Mouse (Mus musculus) intestine, embryonic 14.5 days (tissue): Measurements from ENCODE around the gene Spice1. TPM values are rescaled to one million over a fixed set of nuclear protein-coding genes. Genes with fewer than 3 reads are reported as not detected.
A peak's percentile ranks its signal among the peaks of the same experiment; 100 is the strongest.

ENCODE experiments used
- ATAC-seq: fragments of 200-750 bp; cut with Nextera tagmentation; replicated peaks from 2 replicates; pipeline ENCODE4 v1.8.0; 2017; ENCODE audit warnings: low read depth, moderate number of reproducible peaks, moderate TSS enrichment, moderate library complexity; ENCODE audit not compliant: low FRiP score, low TSS enrichment
- DNase-seq: peaks from one replicate; pipeline ENCODE4 v3.0.0-alpha.2; 2018; ENCODE audit warnings: low spot score
- H3K27ac ChIP-seq: fragments of 300-500 bp; sonication (generic); 2 replicates; pipeline ENCODE4 v1.5.1; 2014; ENCODE audit warnings: low read depth, mild to moderate bottlenecking, control low read depth
- H3K27me3 ChIP-seq: fragments of 300-500 bp; sonication (generic); replicated peaks from 2 replicates; pipeline ENCODE4 v1.6.1; 2014; ENCODE audit warnings: low read length, control low read depth; ENCODE audit not compliant: control insufficient read depth, insufficient read depth
- H3K36me3 ChIP-seq: fragments of 300-500 bp; sonication (generic); 2 replicates; pipeline ENCODE4 v1.6.1; 2014; ENCODE audit warnings: low read length, control low read depth; ENCODE audit not compliant: control insufficient read depth, insufficient read depth
- H3K4me1 ChIP-seq: fragments of 300-500 bp; sonication (generic); replicated peaks from 2 replicates; pipeline ENCODE4 v1.6.1; 2014; ENCODE audit warnings: low read length, control low read depth, mixed read lengths; ENCODE audit not compliant: control insufficient read depth, insufficient read depth
- H3K4me2 ChIP-seq: fragments of 300-500 bp; sonication (generic); 2 replicates; pipeline ENCODE4 v1.6.1; 2014; ENCODE audit warnings: low read length
- H3K4me3 ChIP-seq: fragments of 300-500 bp; sonication (generic); 2 replicates; pipeline ENCODE4 v1.5.1; 2014; ENCODE audit warnings: low read depth, low read length, control low read depth, mixed read lengths
- H3K9ac ChIP-seq: fragments of 300-500 bp; sonication (generic); 2 replicates; pipeline ENCODE4 v1.6.1; 2014; ENCODE audit warnings: mild to moderate bottlenecking, low read length
- H3K9me3 ChIP-seq: fragments of 300-500 bp; sonication (generic); 2 replicates; pipeline ENCODE4 v1.6.1; 2016; ENCODE audit warnings: low read length, control low read depth; ENCODE audit not compliant: control insufficient read depth
- WGBS: fragments of 180-500 bp; shearing (Covaris S2); extraction: QIAGEN DNeasy Blood & Tissue Kit; methylation state at CpG from one replicate; pipeline ENCODE4 v1.1.7; 2014; 5-methylcytosine and 5-hydroxymethylcytosine counted together
- polyA plus RNA-seq: library from polyadenylated mRNA; unstranded; fragments of >200 nt; fragmentation: Nextera tagmentation; extraction: Ambion mirVana; gene quantifications from 2 replicates; pipeline ENCODE4 v1.2.1, GENCODE M21; 2014

Spice1 gene
- polyA plus RNA-seq, 1 experiment from 2014 or later: 31.6 TPM

DNA sequence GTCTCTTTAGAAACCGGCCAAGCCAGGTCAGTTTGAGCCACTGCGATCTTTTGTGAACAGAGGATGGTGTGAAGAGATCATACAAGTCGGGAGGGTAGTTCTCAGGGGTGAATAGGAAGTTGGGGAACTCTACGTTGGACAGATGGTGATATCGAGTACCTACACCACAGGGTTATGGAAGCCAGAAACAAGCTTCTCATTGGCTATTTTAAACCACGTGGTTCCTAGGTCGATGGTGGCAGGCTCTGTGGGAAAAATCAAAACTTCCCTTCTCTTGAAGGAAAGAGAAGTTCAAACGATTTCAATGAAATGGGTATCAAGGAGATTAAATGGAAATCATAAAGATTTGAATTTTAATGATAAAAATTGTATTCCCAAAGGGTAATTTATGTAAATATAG, 74.8 kb downstream of the Spice1 start:
- Histone ChIP-seq H3K4me1 (no peaks in the 10 kb centered on the region), H3K27ac (no peak overlapping the region), H3K9ac (no peak overlapping the region), H3K27me3 (no peaks in the 10 kb centered on the region), H3K36me3 (no peaks in the 10 kb centered on the region), H3K4me3 (no peak overlapping the region), H3K9me3 (no peaks in the 10 kb centered on the region), H3K4me2 (no peak overlapping the region)
- 86% methylated on average over 8 of the region's 8 CpGs for whole genome bisulfite sequencing
- DNase-seq: no peak
- ATAC-seq: no peak

DNA sequence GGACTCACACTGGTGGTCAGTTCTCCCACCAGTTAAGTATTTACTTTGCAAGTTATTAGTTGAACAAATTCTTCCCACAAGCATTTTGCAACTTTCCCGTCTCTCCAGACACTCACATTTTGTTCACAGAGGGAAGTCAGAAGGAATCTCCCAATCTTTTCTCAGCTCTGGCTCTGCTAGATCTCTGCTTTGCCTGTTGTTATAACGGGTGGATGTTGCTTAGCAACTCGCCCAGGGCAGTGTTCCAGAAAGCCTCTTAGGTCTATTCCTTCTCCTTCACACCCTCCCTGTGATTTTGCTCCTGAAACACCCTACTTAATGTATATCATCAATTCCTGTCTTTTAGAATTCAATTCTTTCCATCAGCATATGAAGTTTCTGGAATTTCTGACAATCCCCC, 76.6 kb downstream of the Spice1 start:
- Histone ChIP-seq H3K9ac (no peak overlapping the region), H3K27me3 (no peaks in the 10 kb centered on the region), H3K4me2 (no peak overlapping the region), H3K36me3 (no peaks in the 10 kb centered on the region), H3K4me1 (no peaks in the 10 kb centered on the region), H3K27ac (no peak overlapping the region), H3K4me3 (no peak overlapping the region), H3K9me3 (no peaks in the 10 kb centered on the region)
- no peak for ATAC-seq
- 33% methylated on average over 3 of the region's 3 CpGs for WGBS
- peak; percentile 53 for DNase-seq

- Histone ChIP-seq H3K4me3 (no peak overlapping the region), H3K9ac (no peak overlapping the region), H3K9me3 (no peaks in the 10 kb centered on the region), H3K36me3 (no peaks in the 10 kb centered on the region), H3K4me1 (no peaks in the 10 kb centered on the region), H3K4me2 (no peak overlapping the region), H3K27ac (no peak overlapping the region), H3K27me3 (no peaks in the 10 kb centered on the region)
- no peak for DNase-seq
- WGBS: 72% methylated on average over 5 of the region's 5 CpGs
- ATAC-seq: no peak
These were observed 81.5 kb downstream of the Spice1 start for GRCm38 (mm10) chr16:44428456-44428855.

GRCm38 (mm10) chr16:44430021-44430420, 83.1 kb downstream of the Spice1 start:
- Histone ChIP-seq H3K4me1 (no peaks in the 10 kb centered on the region), H3K9ac (no peak overlapping the region), H3K4me2 (no peak overlapping the region), H3K9me3 (no peaks in the 10 kb centered on the region), H3K4me3 (no peak overlapping the region), H3K27me3 (no peaks in the 10 kb centered on the region), H3K27ac (no peak overlapping the region), H3K36me3 (no peaks in the 10 kb centered on the region)
- DNase-seq (no peak), ATAC-seq (no peak)
- WGBS: 59% methylated on average over 7 of the region's 7 CpGs

GRCm38 (mm10) chr16:44434931-44435330, 88.0 kb downstream of the Spice1 start:
- no peaks in the 10 kb centered on the region for H3K9me3 ChIP-seq
- H3K27me3 ChIP-seq: no peaks in the 10 kb centered on the region
- no peak overlapping the region for H3K9ac ChIP-seq
- DNase-seq (no peak), ATAC-seq (no peak)
- H3K4me3 ChIP-seq: no peak overlapping the region
- WGBS: 81% methylated on average over 7 of the region's 7 CpGs
- no peaks in the 10 kb centered on the region for H3K4me1 ChIP-seq
- H3K4me2 ChIP-seq: no peak overlapping the region
- no peak overlapping the region for H3K27ac ChIP-seq
- H3K36me3 ChIP-seq: no peaks in the 10 kb centered on the region

DNA sequence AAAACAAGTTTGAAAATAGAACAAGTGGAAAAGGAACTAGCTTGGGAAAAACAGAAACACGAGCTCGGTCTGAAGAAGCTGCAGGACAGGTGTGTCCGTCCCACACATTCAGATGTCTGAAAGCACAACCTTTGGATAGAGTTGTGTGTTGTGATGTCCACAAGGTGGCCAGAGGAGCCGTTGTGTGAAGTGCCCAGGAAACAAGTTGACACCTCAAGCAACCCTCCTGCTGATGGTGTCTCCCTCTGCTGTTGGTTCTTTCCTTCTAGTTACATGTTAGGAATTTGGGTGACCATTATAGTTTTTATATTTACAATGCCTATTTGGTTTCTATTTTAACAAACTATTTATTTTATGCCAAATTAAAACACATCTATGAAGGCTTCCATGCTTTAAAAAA, 88.6 kb downstream of the Spice1 start:
- ATAC-seq: no peak
- WGBS: 60% methylated on average over 4 of the region's 4 CpGs
- DNase-seq: no peak

More for the DNA sequence above, 88.6 kb downstream of the Spice1 start:
- Histone ChIP-seq H3K9ac (no peak overlapping the region), H3K27ac (no peak overlapping the region), H3K4me1 (no peaks in the 10 kb centered on the region), H3K27me3 (no peaks in the 10 kb centered on the region), H3K4me3 (no peak overlapping the region), H3K9me3 (no peaks in the 10 kb centered on the region), H3K4me2 (no peak overlapping the region), H3K36me3 (no peaks in the 10 kb centered on the region)

Other genes with a start within 250 kb of the Spice1 start
- 63.0 and 68.0 TPM in 2 replicates for gene Atp6v1a, start 207.4 kb upstream of the Spice1 start, polyA plus RNA-seq
- gene Naa50, start 207.3 kb upstream of the Spice1 start, polyA plus RNA-seq: 63.6 and 65.5 TPM in 2 replicates
- 4.6 and 5.0 TPM in 2 replicates for gene Usf3, start 173.9 kb upstream of the Spice1 start, polyA plus RNA-seq
- 1.1 TPM in 2 replicates for gene Sidt1, start 13.9 kb upstream of the Spice1 start, polyA plus RNA-seq
- 0.19 and 0.42 TPM in 2 replicates for gene Cfap44, start 47.7 kb downstream of the Spice1 start, polyA plus RNA-seq
- 14.2 and 14.9 TPM in 2 replicates for gene Boc, start 211.8 kb downstream of the Spice1 start, polyA plus RNA-seq